Mouse (Mus musculus) ES-E14 (cell line): ENCODE data around the gene Myo1f.

Source experiments
- CHD2 ChIP-seq: IDR thresholded peaks from 2 replicates; pipeline ENCODE4 v1.6.1; 2014; ENCODE audit warnings: mild to moderate bottlenecking, low read depth, low read length, inconsistent platforms
- MAFK ChIP-seq: IDR thresholded peaks from 2 replicates; pipeline ENCODE4 v1.6.1; 2014; ENCODE audit warnings: mild to moderate bottlenecking, low read depth, low read length, inconsistent platforms; ENCODE audit not compliant: insufficient read depth
- ZC3H11A ChIP-seq: IDR thresholded peaks from 2 replicates; pipeline ENCODE4 v1.6.1; 2012; ENCODE audit warnings: low read depth, mild to moderate bottlenecking, inconsistent platforms, low read length, borderline replicate concordance
- ZNF384 ChIP-seq: IDR thresholded peaks from 2 replicates; pipeline ENCODE4 v1.6.1; 2012; ENCODE audit warnings: low read depth, low read length, inconsistent platforms

GRCm38 (mm10) chr17:33552113-33552512 lies 3.4 kb upstream of the Myo1f start:
- no peak for TF ChIP-seq CHD2
- no peak for TF ChIP-seq ZNF384
- no peak for TF ChIP-seq MAFK
- no peak for TF ChIP-seq ZC3H11A
